Mouse (Mus musculus): ENCODE measurements around the gene Slc25a53. TPM values are rescaled to one million over a fixed set of nuclear protein-coding genes. Genes with fewer than 3 reads are reported as not detected.

The Slc25a53 gene
- polyA plus RNA-seq (2012; ENCODE audit: insufficient read depth, low replicate concordance): 0.08 TPM in 1 of 2 replicates, not detected in the other

DNA sequence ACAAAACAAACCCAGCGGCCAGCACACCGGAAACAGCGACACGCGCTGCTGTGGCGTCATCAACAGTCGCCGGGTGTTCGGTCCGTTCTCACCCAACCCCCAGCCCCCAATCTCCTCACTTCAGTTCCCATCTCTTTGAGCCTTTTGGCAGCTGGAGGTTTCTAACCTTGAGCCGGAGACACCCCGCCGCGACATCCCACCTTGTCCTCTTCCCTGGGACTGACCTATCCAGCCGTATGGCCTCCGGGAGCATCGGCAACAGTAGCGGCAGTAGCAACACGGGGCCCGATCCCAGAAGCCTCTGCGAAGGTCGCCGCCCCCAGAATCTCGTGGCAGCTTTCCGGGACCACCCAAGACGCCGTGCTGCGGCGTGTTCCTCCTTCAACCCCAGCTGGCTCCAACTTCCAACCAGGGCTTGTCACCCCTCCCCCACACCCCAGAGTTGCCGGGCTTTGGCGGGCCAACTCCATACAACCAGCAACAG, at the start of gene Slc25a53:
Gene Slc25a53 (minus strand): TSS at position 303 of the 484 bp plus-strand sequence.
- no peaks in the 10 kb centered on the region for H3K9me3 ChIP-seq
- H3K36me3 ChIP-seq (replicated peaks; ENCODE audit: low read length): no peaks in the 10 kb centered on the region
- H3K4me1 ChIP-seq: peaks cover 12% of the 10 kb centered on the region; the same call in 1 of the 2 replicates
- TF ChIP-seq GATA1 (IDR thresholded peaks at IDR 0.05; ENCODE audit: borderline replicate concordance, low read length): no peak
- no peak for TF ChIP-seq FLI1 (IDR thresholded peaks at IDR 0.05; ENCODE audit: low read length)
- peak within 1 kb of the TSS; percentile 94 for H3K4me3 ChIP-seq (replicated peaks)
- H3K27me3 ChIP-seq (replicated peaks): peaks cover 2% of the 10 kb centered on the region

DNA sequence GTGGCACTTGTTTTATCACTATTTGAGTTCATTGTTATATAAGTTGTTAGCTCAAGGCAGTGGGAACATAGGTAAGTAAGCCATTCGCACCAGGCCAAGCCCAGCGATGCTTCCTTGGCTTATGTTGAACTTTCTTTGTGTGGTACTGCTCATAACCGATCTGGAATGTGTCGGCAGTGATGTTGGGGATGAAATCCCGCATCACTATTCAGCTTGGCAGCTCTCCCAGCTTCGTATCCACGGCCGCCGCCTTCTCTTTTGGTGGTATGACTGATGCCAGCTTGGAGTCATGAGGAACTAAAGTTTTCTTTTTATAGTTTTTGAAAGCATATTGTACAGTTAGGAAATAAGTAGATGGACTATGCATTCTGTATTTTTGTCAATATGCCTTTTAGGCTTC, 25.1 kb upstream of the Slc25a53 start:
- H3K9me3 ChIP-seq: no peaks in the 10 kb centered on the region
- H3K36me3 ChIP-seq (replicated peaks; ENCODE audit: low read length): no peaks in the 10 kb centered on the region
- peaks cover 1% of the 10 kb centered on the region for H3K27me3 ChIP-seq (replicated peaks)
- no peaks in the 10 kb centered on the region for H3K4me1 ChIP-seq
- no peak for TF ChIP-seq FLI1 (IDR thresholded peaks at IDR 0.05; ENCODE audit: low read length)
- no peak for TF ChIP-seq GATA1 (IDR thresholded peaks at IDR 0.05; ENCODE audit: borderline replicate concordance, low read length)
- no peak overlapping the region for H3K4me3 ChIP-seq (replicated peaks)

DNA sequence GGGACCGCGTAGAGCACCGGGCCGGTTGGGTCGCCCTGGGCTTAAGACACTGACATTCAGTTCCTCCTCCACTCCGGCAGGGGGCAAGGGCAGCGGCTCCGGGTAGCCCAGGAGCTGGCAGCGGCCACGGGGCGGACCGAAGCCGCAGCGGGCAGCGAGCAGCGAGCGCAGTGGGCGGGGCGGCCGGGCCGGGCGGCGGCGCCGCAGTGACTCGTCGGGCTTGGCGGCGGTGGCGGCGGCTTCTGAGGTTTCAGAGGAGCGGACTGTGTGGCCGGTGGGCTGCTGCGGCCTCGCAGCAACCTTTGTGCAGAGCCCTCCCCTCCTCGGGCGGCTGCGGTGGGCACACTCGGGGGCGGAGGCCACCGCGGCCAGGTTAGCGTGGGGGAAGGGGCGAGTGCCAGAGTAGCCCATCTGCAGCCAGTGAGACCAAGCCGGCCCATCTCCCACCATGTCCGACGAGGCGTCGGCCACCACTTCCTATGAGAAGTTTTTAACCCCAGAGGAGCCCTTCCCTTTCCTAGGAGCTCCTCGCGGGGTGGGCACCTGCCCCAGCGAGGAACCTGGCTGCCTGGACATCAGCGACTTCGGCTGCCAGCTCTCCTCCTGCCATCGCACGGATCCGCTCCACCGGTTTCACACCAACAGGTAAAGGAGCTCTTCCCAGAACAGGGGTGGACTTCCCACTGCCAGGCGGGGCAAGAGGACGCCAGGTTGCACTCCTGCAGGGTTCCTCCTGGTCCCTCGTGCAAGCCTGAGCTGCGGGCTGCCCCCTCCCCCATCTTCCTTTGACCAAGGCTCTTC, 11.5 kb upstream of the Slc25a53 start, which contains the start of gene Fam199x:
Gene Fam199x (plus strand): TSS at position 170 of the 801 bp plus-strand sequence.
- Histone ChIP-seq H3K9me3 (no peaks in the 10 kb centered on the region), H3K4me1 (peaks cover 5% of the 10 kb centered on the region; the same call in 1 of the 2 replicates), H3K4me3 (replicated peaks) (peak within 1 kb of the TSS; percentile 96), H3K27me3 (replicated peaks) (peaks cover 15% of the 10 kb centered on the region), H3K36me3 (replicated peaks; ENCODE audit: low read length) (no peaks in the 10 kb centered on the region)
- TF ChIP-seq FLI1 (IDR thresholded peaks at IDR 0.05; ENCODE audit: low read length) (no peak), GATA1 (IDR thresholded peaks at IDR 0.05; ENCODE audit: borderline replicate concordance, low read length) (no peak)

- no peak for TF ChIP-seq FLI1 (IDR thresholded peaks at IDR 0.05; ENCODE audit: low read length)
- no peak for TF ChIP-seq GATA1 (IDR thresholded peaks at IDR 0.05; ENCODE audit: borderline replicate concordance, low read length)
- H3K36me3 ChIP-seq (replicated peaks; ENCODE audit: low read length): no peaks in the 10 kb centered on the region
- H3K4me3 ChIP-seq (replicated peaks): peak overlapping the region; percentile 96
- no peaks in the 10 kb centered on the region for H3K9me3 ChIP-seq
- peaks cover 5% of the 10 kb centered on the region; the same call in 1 of the 2 replicates for H3K4me1 ChIP-seq
- peaks cover 15% of the 10 kb centered on the region for H3K27me3 ChIP-seq (replicated peaks)
Observed at GRCm38 (mm10) chrX:137049060-137049424, 10.9 kb upstream of the Slc25a53 start.

GRCm38 (mm10) chrX:137038502-137038901, 400 bp upstream of the Slc25a53 start:
- Histone ChIP-seq H3K4me3 (replicated peaks) (peak overlapping the region; percentile 94), H3K9me3 (no peaks in the 10 kb centered on the region), H3K4me1 (peaks cover 12% of the 10 kb centered on the region; the same call in 1 of the 2 replicates), H3K36me3 (replicated peaks; ENCODE audit: low read length) (no peaks in the 10 kb centered on the region), H3K27me3 (replicated peaks) (peaks cover 2% of the 10 kb centered on the region)
- TF ChIP-seq FLI1 (IDR thresholded peaks at IDR 0.05; ENCODE audit: low read length) (no peak), GATA1 (IDR thresholded peaks at IDR 0.05; ENCODE audit: borderline replicate concordance, low read length) (no peak)

- TF ChIP-seq GATA1 (IDR thresholded peaks at IDR 0.05; ENCODE audit: borderline replicate concordance, low read length): no peak
- TF ChIP-seq FLI1 (IDR thresholded peaks at IDR 0.05; ENCODE audit: low read length): no peak
- Histone ChIP-seq H3K36me3 (replicated peaks; ENCODE audit: low read length) (no peaks in the 10 kb centered on the region), H3K4me1 (peaks cover 12% of the 10 kb centered on the region; the same call in 1 of the 2 replicates), H3K9me3 (no peaks in the 10 kb centered on the region), H3K27me3 (replicated peaks) (peaks cover 2% of the 10 kb centered on the region), H3K4me3 (replicated peaks) (peak overlapping the region; percentile 94)
Observed at GRCm38 (mm10) chrX:137037470-137037999, 567 bp downstream of the Slc25a53 start.

DNA sequence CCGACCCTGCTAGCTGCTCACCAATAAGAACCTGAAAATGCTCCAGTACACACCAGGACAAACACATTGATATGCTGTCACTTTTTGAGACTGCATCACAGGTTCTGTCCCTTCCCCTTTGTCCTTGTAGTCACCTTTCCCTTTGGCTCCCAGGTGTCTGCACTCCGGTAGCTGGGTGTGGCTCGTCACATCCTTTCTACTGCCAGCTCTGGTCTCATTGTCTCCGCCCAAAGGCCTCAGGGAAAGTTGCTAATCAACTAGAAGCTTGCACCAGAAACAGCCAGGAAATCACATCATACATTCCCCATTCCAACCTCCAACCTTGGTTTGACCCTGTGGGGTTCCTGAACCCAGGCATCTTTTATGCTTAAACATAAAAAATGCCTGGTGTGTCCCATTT, 3.8 kb downstream of the Slc25a53 start:
- Histone ChIP-seq H3K9me3 (no peaks in the 10 kb centered on the region), H3K36me3 (replicated peaks; ENCODE audit: low read length) (peaks cover 20% of the 10 kb centered on the region), H3K4me1 (peaks cover 12% of the 10 kb centered on the region; the same call in 1 of the 2 replicates), H3K27me3 (replicated peaks) (peaks cover 4% of the 10 kb centered on the region), H3K4me3 (replicated peaks) (no peak overlapping the region)
- TF ChIP-seq FLI1 (IDR thresholded peaks at IDR 0.05; ENCODE audit: low read length) (no peak), GATA1 (IDR thresholded peaks at IDR 0.05; ENCODE audit: borderline replicate concordance, low read length) (no peak)

GRCm38 (mm10) chrX:137031726-137032125, 6.4 kb downstream of the Slc25a53 start:
- H3K4me3 ChIP-seq (replicated peaks): no peak overlapping the region
- H3K9me3 ChIP-seq: no peaks in the 10 kb centered on the region
- H3K27me3 ChIP-seq (replicated peaks): peaks cover 4% of the 10 kb centered on the region
- H3K4me1 ChIP-seq: peaks cover 10% of the 10 kb centered on the region; the same call in 1 of the 2 replicates
- TF ChIP-seq GATA1 (IDR thresholded peaks at IDR 0.05; ENCODE audit: borderline replicate concordance, low read length) (no peak), FLI1 (IDR thresholded peaks at IDR 0.05; ENCODE audit: low read length) (no peak)
- peaks cover 42% of the 10 kb centered on the region for H3K36me3 ChIP-seq (replicated peaks; ENCODE audit: low read length)

DNA sequence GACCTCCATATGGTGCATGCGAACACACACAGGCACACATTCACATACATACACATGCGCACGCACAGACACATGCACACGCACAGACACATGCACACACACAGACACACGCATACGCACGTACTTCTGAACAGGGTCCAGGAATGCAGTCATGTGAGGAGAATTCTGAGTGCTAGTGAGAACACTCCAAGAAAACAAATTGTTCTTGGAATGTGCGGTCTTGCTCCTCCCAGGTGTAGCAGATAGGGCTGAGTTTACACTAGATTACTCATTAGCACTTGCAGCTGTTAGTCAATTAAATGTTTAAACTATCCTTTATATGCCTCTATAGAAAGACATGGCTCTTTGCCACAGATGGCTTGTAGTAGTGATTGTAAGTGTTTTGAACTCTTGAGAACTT, 7.2 kb downstream of the Slc25a53 start:
- Histone ChIP-seq H3K27me3 (replicated peaks) (peaks cover 4% of the 10 kb centered on the region), H3K9me3 (no peaks in the 10 kb centered on the region), H3K4me3 (replicated peaks) (no peak overlapping the region), H3K4me1 (0 out of 2 replicates have a peak, but pooled peaks cover 3% of the 10 kb centered on the region), H3K36me3 (replicated peaks; ENCODE audit: low read length) (peaks cover 46% of the 10 kb centered on the region)
- no peak for TF ChIP-seq FLI1 (IDR thresholded peaks at IDR 0.05; ENCODE audit: low read length)

DNA sequence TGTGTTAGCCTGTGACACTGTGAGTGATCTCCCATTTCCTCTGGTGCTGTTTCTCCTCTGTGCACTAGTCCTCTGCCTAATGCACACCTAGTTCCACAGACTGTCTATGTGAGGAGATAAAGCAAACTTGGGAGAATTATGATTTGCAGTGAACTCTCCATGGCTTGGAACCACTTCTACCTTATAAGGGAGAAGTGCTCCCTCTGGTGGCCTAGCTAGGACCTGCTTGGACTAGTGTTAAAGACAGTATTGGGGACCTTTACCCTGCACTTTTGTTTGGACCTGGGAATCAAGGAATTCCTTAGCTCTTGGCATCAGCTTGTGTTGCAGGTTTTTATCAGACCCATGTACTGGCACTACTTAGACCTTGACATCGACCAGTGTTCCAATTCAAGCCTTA, 18.8 kb downstream of the Slc25a53 start:
- Histone ChIP-seq H3K4me1 (no peaks in the 10 kb centered on the region), H3K27me3 (replicated peaks) (peaks cover 2% of the 10 kb centered on the region), H3K4me3 (replicated peaks) (no peak overlapping the region), H3K9me3 (no peaks in the 10 kb centered on the region), H3K36me3 (replicated peaks; ENCODE audit: low read length) (peaks cover 22% of the 10 kb centered on the region)
- TF ChIP-seq FLI1 (IDR thresholded peaks at IDR 0.05; ENCODE audit: low read length) (no peak), GATA1 (IDR thresholded peaks at IDR 0.05; ENCODE audit: borderline replicate concordance, low read length) (no peak)

Measured in megakaryocyte, embryonic 14.5 days (primary cell).